Mouse (Mus musculus) embryonic fibroblast, embryonic 13.5 days (primary cell): ENCODE data around the gene Upp2. TPM values are rescaled to one million over a fixed set of nuclear protein-coding genes. Genes with fewer than 3 reads are reported as not detected.

Experiments used
- H3K27ac ChIP-seq: 2 replicates; pipeline ENCODE4 v1.5.1; 2012; ENCODE audit warnings: low read length, control low read depth, inconsistent platforms; ENCODE audit not compliant: insufficient read depth
- H3K4me1 ChIP-seq: 2 replicates; pipeline ENCODE4 v1.6.1; 2011; ENCODE audit warnings: low read length; ENCODE audit not compliant: control insufficient read depth, insufficient read depth
- H3K4me3 ChIP-seq: 2 replicates; pipeline ENCODE4 v1.5.1; 2011; ENCODE audit warnings: mild to moderate bottlenecking, control low read depth, low read length; ENCODE audit not compliant: insufficient read depth
- CTCF ChIP-seq: IDR thresholded peaks from 2 replicates; pipeline ENCODE4 v1.5.1; 2011; ENCODE audit warnings: mild to moderate bottlenecking, control low read depth, low read length, moderate library complexity, borderline replicate concordance; ENCODE audit not compliant: insufficient read depth
- POLR2A ChIP-seq: IDR thresholded peaks from 2 replicates; pipeline ENCODE4 v1.6.1; 2011; ENCODE audit warnings: low read depth, mild to moderate bottlenecking, control low read depth, low read length, moderate library complexity
- polyA plus RNA-seq: library from polyadenylated mRNA; stranded (reverse); fragments of >200 nt; gene quantifications from 2 replicates; pipeline ENCODE4 v1.2.4, GENCODE M21; 2011; ENCODE audit warnings: low read depth; ENCODE audit not compliant: missing spikeins, insufficient read length

Upp2 gene
- polyA plus RNA-seq, 1 experiment = 6.2 TPM

DNA sequence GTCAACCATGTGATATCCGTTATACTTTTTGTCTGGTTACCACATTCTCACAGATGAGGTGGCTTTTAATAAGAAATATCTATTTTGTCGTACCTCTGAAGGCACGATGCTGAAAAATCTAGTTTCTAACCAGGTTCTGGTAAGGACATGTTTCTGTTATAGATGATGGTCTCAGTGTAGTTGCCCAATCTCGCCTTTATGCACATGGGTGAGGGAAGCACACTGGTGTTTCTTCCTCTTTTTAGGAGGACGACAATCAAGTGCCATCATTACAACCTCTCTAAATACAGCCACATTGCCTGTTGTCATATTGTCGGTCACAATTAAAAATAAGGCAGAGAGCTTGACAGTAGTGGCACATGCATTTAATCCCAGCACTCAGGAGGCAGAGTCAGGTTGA is 32.5 kb downstream of the Upp2 start:
- Histone ChIP-seq H3K27ac (no peak overlapping the region), H3K4me1 (no peaks in the 10 kb centered on the region), H3K4me3 (no peak overlapping the region)
- TF ChIP-seq POLR2A (no peak), CTCF (no peak)

DNA sequence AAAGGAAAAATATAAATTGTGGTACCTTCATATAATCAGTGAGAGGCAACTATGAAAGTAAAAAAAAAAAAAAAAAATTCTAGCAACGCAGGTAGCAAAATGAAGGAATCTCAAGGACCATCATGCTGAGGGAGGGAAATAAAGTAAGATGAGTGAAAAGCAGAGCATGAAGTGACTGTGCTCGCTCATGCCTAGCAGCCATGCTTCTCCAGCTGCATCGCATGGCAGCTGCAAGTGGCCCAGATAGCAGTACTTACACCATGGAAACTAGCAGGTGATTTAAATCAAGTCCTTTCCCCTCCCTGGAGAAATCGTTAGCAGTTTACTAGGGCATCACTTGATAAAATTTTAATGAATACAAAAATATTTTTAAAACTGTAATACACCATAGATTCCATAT is 34.3 kb downstream of the Upp2 start:
- H3K4me3 ChIP-seq = no peak overlapping the region
- no peaks in the 10 kb centered on the region for H3K4me1 ChIP-seq
- TF ChIP-seq POLR2A (no peak), CTCF (no peak)
- H3K27ac ChIP-seq = no peak overlapping the region

DNA sequence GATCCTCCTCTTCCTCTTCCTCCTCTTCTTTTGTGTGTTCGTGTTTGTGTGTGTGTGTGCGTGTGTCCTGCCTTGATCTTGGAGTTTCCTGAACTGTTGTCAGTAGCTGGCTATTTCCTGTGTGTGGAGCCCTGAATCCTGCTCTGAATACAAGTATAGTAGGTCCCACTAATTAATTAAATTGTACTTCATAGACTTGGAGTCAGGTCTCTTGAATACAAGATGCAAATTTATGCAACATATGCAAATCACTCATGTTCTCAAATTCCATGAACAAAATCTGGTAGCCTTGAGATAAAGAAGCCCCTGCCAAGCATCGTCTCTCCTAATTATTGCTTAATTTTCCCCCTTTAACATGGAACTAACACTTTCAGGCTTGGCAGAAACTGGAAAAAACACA is 36.3 kb downstream of the Upp2 start:
- TF ChIP-seq POLR2A (no peak), CTCF (no peak)
- H3K27ac ChIP-seq = no peak overlapping the region
- no peaks in the 10 kb centered on the region for H3K4me1 ChIP-seq
- H3K4me3 ChIP-seq = no peak overlapping the region

DNA sequence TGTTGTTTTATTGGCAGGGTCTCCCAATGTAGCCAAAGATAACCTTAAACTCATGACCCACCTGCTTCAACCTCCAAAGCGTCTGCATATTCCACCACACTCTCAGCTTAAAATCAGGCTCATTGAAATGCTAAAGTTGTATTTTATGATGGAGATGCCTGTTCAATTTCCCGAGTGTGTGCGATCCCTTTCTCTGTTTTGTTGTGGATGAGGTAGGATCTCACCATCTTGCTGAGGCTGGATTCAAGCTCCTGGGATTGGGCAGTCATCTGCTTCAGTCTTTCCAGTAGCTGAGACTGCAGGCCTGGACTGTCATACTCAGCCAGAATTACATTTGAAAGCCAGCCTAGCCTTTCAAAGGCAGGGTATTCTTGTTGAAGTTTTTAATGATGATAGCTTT is 37.7 kb downstream of the Upp2 start:
- no peak for TF ChIP-seq CTCF
- no peak for TF ChIP-seq POLR2A
- Histone ChIP-seq H3K27ac (no peak overlapping the region), H3K4me1 (no peaks in the 10 kb centered on the region), H3K4me3 (no peak overlapping the region)

DNA sequence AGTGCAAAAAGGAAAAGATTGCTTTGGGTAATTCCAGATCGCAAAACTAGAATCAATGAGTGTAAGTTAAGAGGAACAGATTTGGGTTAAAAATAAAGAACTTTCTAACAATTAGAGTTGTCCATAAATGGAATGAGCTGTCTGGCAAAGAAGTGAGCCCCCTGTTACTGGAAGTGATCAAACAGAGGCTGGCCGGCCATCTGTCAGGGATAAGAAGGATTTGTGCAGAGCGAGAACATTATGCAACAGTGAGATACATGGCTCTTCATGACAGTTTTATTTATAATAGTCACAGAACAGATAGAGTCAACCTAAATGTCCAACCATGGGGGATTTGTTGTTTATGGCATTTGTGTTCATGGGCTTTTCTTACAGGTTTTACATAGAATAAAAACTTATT is 46.6 kb downstream of the Upp2 start:
- Histone ChIP-seq H3K4me1 (no peaks in the 10 kb centered on the region), H3K27ac (no peak overlapping the region), H3K4me3 (no peak overlapping the region)
- no peak for TF ChIP-seq CTCF

DNA sequence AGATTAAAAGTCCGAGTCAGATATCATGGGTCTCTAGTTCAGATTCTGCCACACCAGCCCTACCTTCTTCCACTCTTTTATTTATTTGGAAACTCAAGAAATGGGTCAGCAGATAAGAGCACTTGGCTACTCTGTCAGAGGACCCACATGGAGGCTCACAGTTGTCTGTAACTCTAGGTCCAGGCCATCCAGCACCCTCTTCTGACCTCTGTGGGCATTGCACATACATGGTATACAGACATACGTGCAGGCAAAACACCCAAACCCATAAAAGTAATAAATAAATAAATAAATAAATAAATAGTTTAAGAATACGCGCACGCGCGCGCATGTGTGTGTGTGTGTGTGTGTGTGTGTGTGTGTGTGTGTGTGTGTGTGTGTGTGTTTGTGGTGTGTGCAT is 47.8 kb downstream of the Upp2 start:
- Histone ChIP-seq H3K27ac (no peak overlapping the region), H3K4me1 (no peaks in the 10 kb centered on the region), H3K4me3 (no peak overlapping the region)
- TF ChIP-seq CTCF = no peak
- no peak for TF ChIP-seq POLR2A

DNA sequence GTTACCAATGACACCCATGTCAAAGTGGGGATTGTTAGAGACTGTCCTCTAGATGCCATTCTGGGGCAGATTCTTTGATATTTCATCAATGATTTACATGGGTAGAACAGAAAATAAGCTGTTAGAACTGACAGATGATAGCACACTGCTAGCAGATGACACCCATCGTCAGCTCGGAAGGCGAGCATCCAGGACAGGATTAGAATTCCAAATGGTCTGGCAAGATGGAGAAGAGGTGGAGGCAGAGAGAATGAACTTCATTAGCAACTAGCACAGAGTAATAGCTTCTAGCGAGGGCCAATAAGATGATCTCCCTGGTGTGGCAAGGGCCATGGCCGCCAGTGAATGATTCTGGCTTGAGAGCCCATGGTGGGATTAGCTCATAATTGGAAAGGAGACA is 48.7 kb downstream of the Upp2 start:
- no peaks in the 10 kb centered on the region for H3K4me1 ChIP-seq
- TF ChIP-seq CTCF = no peak
- H3K4me3 ChIP-seq = no peak overlapping the region
- H3K27ac ChIP-seq = no peak overlapping the region

DNA sequence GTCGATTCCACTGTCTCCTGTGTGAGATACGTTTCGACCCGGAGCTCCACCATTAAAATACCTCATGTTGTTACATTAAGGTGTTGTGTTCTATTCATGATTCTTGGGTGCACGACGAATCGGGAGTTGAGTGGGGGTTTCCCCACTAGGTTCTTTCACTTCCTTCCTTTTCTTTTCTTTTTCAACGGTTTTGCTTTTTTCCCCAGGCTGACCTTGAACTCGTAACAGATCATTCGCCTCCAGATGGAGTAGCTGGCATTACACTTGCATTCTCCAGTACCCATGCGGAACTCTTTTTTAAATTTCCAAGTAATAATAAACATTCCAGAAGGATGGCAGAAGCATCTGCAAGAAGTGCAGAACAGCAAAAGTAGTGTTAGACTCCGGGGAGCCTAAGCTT is 58.1 kb downstream of the Upp2 start:
- TF ChIP-seq POLR2A (no peak), CTCF (no peak)
- H3K4me1 ChIP-seq = no peaks in the 10 kb centered on the region
- H3K4me3 ChIP-seq = no peak overlapping the region
- H3K27ac ChIP-seq = no peak overlapping the region

DNA sequence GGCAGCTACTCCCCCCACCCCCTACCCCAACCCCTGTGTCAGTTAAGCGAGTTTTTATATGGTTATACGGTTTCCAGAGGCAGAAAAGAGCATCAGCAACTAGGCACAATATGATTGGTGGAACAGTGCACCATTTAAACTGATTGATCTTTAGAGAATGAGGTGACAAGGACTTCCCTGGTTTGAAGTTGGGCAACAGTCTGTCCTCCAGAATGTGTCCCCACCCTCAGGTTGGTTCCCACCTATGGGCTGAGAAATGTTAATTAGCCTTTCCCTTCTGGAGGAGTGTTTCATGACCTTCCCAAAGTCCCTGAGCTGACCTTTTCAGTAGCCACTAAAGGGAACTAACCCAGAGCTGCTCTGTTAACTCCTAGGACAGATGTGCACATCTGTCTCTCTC is 58.6 kb downstream of the Upp2 start:
- no peak for TF ChIP-seq CTCF
- no peak for TF ChIP-seq POLR2A
- H3K27ac ChIP-seq = no peak overlapping the region
- H3K4me1 ChIP-seq = no peaks in the 10 kb centered on the region
- no peak overlapping the region for H3K4me3 ChIP-seq

DNA sequence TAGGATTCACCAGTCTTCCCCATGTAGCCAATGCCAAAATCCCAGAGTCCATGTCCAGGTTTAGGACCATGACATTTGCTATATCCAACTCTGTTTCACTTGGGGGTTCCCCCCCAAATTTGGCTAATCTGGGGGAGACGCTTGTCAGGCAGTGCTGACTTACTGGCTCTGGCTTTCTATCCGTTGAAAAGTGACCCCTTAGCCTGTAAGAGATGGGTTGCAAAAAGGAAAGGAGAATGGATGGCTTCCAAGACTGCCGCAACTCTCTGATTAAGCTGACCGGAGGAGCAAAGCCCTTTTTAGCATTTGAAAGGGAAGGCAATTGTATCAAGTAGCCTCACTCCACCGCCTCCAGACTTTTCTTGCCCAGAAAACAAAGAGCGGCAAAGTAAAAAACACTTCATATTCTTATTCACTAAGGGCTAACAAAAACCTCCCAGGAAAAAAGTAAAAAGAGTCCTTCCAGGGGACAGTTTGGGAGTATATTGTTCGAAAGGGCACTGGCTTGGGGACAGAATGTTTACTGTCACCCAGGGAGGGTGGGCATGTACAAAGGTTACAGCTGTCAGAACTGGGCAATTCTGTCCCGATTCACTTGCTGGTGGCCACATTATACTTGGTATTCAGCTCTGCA is 59.2 kb downstream of the Upp2 start:
- no peak overlapping the region for H3K27ac ChIP-seq
- no peaks in the 10 kb centered on the region for H3K4me1 ChIP-seq
- H3K4me3 ChIP-seq = no peak overlapping the region
- TF ChIP-seq POLR2A (no peak), CTCF (no peak)

DNA sequence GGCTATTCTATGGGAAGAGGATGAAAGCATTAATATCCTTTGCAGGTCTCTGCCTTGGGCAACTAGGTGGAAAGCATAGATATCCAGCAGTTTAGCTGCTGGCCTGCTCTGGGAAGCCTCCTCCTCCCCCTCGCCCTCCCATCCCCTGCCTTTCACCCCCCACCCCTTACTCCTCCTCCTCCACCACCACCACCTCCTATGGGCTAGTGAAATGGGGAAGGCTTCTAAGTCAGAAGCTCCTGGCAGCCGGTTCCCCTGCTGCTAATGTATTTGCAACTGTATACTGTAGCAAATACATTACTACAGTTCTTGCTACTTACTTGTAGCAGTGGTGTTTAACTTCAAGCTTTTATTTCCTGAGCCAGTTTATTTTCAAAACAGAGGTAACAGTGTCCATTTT is 60.9 kb downstream of the Upp2 start:
- no peaks in the 10 kb centered on the region for H3K4me1 ChIP-seq
- no peak overlapping the region for H3K4me3 ChIP-seq
- no peak overlapping the region for H3K27ac ChIP-seq
- TF ChIP-seq CTCF (no peak), POLR2A (no peak)

DNA sequence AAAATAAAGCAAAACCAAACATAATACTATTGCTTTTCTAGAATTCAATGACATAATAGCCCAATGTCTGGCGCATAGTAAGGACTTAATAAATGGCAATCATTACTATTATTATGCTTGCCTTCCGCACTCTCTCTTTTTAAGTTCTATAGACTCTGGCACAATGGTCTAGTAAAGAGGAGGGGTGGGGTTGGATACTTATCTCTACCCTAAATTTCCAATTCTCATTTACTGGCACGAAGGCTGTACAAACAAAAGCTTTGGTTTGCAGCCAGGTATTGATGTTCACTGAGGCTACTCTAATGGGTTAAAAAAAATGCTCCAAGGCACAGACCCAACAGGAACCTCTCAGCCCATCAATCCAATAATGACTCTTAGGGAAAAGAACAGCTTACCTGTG is 61.9 kb downstream of the Upp2 start:
- Histone ChIP-seq H3K4me3 (no peak overlapping the region), H3K27ac (no peak overlapping the region), H3K4me1 (no peaks in the 10 kb centered on the region)
- TF ChIP-seq POLR2A (no peak), CTCF (no peak)
